Mouse (Mus musculus) layer of hippocampus, adult 11-12 months (tissue): ENCODE measurements at regions not wholly inside any gene's neighbourhood (a gene's known extent, or its start where the extent isn't known, plus 50 kb on each side); places are given as distances from the start of the nearest gene placed in this dataset.
A peak's percentile ranks its signal among the peaks of the same experiment; 100 is the strongest.

Source experiments
- DNase-seq: peaks from one replicate; pipeline ENCODE4 v3.0.0; 2022; ENCODE audit warnings: low spot score

GRCm38 (mm10) chr3:61064720-61065119 is 62.1 kb downstream of the P2ry1 start:
- DNase-seq: no peak

- no peak for DNase-seq
These were observed 64.5 kb downstream of the P2ry1 start for GRCm38 (mm10) chr3:61067067-61067466.

GRCm38 (mm10) chr3:61068229-61068628 is 65.6 kb downstream of the P2ry1 start:
- DNase-seq: no peak

GRCm38 (mm10) chr3:61071041-61071440 is 68.4 kb downstream of the P2ry1 start:
- no peak for DNase-seq

GRCm38 (mm10) chr3:61072330-61072729 is 69.7 kb downstream of the P2ry1 start:
- no peak for DNase-seq

- DNase-seq: no peak
These were observed 70.5 kb downstream of the P2ry1 start for GRCm38 (mm10) chr3:61073103-61073502.

GRCm38 (mm10) chr3:61073806-61074205 is 71.2 kb downstream of the P2ry1 start:
- DNase-seq: no peak

- DNase-seq: no peak
These were observed 73.2 kb downstream of the P2ry1 start for GRCm38 (mm10) chr3:61075839-61076238.

GRCm38 (mm10) chr3:61089931-61090330 is 87.3 kb downstream of the P2ry1 start:
- no peak for DNase-seq

GRCm38 (mm10) chr3:61092031-61092430 is 89.4 kb downstream of the P2ry1 start:
- DNase-seq: no peak

- DNase-seq: no peak
These were observed 113.8 kb downstream of the P2ry1 start for GRCm38 (mm10) chr3:61116364-61116763.

- DNase-seq: no peak
These were observed 130.5 kb downstream of the P2ry1 start for GRCm38 (mm10) chr3:61133096-61133495.

GRCm38 (mm10) chr3:61154087-61154486 is 151.5 kb downstream of the P2ry1 start:
- no peak for DNase-seq

GRCm38 (mm10) chr3:61159811-61160210 is 157.2 kb downstream of the P2ry1 start:
- DNase-seq: no peak

GRCm38 (mm10) chr3:61161384-61161783 is 158.8 kb downstream of the P2ry1 start:
- no peak for DNase-seq

GRCm38 (mm10) chr3:61185789-61186188 is 175.6 kb upstream of the Rap2b start:
- peak; percentile 10 for DNase-seq

- DNase-seq: no peak
These were observed 172.8 kb upstream of the Rap2b start for GRCm38 (mm10) chr3:61188662-61189061.

GRCm38 (mm10) chr3:61216562-61216961 is 144.9 kb upstream of the Rap2b start:
- no peak for DNase-seq

- DNase-seq: no peak
These were observed 136.9 kb upstream of the Rap2b start for GRCm38 (mm10) chr3:61224505-61224904.

GRCm38 (mm10) chr3:61225054-61225453 is 136.4 kb upstream of the Rap2b start:
- no peak for DNase-seq

- DNase-seq: no peak
These were observed 120.1 kb upstream of the Rap2b start for GRCm38 (mm10) chr3:61241380-61241779.

- peak; percentile 61 for DNase-seq
These were observed 117.4 kb upstream of the Rap2b start for GRCm38 (mm10) chr3:61243876-61244527.

GRCm38 (mm10) chr3:61246429-61246828 is 115.0 kb upstream of the Rap2b start:
- DNase-seq: no peak

GRCm38 (mm10) chr3:61247344-61247743 is 114.1 kb upstream of the Rap2b start:
- no peak for DNase-seq
